Mouse (Mus musculus) small intestine, adult 2 months (tissue): ENCODE results near the gene Rapgef4.

Experiments
- CTCF ChIP-seq: fragments of 200-500 bp; IDR thresholded peaks from 2 replicates; pipeline ENCODE4 v1.5.1; 2012; ENCODE audit warnings: low read depth, mild to moderate bottlenecking, control low read depth, inconsistent platforms, low read length, moderate library complexity, mixed read lengths; ENCODE audit not compliant: insufficient replicate concordance, insufficient read length; ENCODE audit errors: extremely low read depth
- POLR2A ChIP-seq: fragments of 200-500 bp; IDR thresholded peaks from 2 replicates; pipeline ENCODE4 v1.6.1; 2012; ENCODE audit warnings: low read depth, mild to moderate bottlenecking, control low read depth, inconsistent platforms, low read length, moderate library complexity

DNA sequence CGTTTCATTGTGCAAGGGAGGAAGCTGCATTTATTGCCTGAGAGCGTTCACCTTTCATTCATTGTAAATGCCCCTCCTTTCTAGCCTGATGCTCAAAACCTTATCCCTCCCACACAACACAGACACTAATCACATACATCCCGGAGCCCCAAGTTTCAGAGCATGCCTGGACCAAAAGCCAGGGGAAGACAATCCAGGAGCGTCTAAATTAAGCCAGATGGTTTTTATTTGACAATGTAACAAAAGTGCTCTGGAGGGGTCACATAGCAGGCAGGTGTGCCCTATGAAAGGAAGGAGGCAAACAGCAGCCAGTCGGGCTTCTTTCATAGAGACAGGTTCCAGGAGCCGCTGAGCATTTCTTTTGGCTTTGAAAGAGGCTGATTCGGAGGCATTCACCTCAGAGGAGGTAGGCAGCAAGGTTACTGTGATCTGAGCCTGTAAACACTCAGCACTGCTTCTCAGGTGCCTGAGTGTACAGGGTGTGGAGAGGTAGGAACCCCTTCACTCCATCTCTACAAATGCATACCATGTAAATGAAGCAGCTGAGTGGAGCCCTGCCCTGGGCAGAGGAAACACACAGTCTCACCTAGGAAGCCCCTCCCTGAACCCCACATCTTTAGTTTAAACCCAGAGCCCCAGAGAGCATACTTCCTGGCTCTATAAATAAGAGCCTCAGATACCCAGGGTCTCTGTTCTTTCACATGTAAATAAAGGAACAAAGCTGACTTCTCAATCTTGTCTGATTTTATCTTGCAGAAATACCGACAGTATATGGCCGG, 155.6 kb downstream of the Rapgef4 start:
- TF ChIP-seq POLR2A (no peak), CTCF (no peak)
